Mouse (Mus musculus): ENCODE measurements around the gene Mgarp.

The Mgarp gene

DNA sequence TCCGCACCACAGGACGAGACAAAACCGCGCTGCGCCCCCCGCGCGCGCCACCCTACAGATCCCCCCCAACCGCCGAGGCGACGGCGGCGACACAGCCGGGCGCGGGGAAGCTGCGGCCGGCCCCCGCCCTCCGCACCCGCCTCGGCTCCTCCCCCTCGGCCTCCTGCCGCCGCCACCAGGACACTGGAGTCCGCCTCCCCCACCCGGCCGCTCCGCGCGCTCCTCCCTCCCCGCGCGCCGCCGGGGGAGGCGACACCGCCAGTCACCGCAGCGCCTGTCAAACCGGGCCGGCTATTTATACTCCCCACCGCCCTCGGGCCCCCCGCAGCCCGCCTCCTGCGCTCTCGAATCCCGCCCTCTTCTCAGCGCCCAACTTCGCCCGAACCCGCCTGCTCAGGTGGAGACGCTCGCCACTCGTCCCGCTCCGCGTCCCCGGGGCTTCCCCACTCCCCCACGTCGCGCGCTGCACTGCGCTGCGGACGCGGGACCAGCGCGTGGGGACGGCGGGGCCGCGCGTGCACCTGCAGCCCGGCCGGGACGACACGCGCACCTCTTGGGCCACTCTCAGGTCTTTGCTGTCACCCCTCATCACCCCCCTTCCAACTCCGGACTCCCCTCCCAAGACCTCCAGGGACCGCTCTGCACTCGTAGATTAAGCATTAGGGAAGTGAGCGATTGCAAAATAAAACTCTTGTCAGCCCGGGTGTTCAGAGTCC is 55.8 kb downstream of the Mgarp start, which contains the start of gene Elf2:
Elf2 (minus strand) TSS at position 112 of the 716 bp plus-strand sequence.
- DNase-seq (ENCODE audit: low spot score), result peak; percentile 84

DNA sequence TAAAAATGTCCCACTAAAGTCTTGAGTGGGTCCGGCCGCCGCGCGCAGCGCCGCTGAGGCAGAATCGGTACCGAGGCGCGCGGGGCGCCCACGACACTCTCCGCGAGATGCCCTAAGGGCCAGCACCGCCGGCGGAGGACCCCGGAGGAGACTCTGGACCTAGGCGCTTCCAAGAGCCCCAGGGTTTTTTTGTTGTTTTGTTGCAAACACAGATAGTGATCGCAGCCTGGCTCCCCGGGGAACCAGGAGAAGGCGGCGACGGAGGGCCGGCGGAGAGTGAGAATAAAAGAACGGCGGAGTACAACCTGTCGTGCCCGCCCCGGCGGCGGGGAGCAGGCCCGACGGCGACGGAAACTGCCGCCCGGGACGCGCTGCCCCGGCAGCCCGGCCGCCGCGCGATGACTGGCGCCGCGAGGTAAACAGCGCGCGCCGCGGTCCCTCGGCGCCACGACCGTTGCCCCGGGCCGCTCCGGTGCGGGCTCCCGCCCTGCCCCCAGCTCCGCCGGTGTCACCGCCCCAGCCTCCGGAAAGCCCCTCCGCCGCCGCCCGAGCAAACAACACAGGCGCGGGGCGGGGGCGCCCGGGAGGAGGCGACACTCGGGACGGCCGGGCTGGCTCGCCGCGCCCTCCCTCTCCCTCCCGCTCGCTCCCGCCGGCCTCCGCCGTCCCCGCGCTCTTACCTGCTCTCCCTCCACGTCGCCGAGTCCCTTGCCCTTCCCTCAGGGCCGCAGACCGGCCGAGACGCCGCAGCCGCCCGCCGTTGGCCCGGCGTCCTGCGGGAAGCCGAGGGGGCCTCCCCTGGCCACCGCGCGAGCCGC is 56.6 kb downstream of the Mgarp start:
- DNase-seq (ENCODE audit: low spot score), result peak; percentile 57

- no peak for DNase-seq (ENCODE audit: low spot score)
Measured at GRCm38 (mm10) chr3:51339378-51339733, 57.2 kb downstream of the Mgarp start.
